Mouse (Mus musculus) left cerebral cortex, adult 11 months (tissue): ENCODE measurements around the gene Syn3.

Source experiments
- DNase-seq: peaks from one replicate; pipeline ENCODE4 v3.0.0; 2022; ENCODE audit warnings: low spot score

The Syn3 gene

DNA sequence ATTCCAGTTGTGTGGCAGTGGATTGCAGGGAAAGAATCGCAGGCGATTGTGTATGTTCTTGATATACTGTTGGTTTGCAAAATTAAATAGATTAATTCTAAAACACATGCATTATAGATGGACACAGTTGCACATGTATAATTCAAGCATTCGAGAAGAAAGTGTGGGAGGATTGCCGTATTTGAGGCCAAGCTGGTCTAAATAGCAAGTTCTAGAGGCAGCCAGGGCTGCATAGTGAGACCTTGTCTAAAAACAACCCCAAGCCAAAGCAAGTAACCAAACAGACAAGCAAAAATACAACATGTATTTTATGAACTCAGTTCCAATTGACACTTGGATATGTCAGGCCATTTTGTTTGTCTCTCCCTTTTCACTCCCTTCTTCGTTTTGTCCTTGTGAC is 223.1 kb downstream of the Syn3 start:
- no peak for DNase-seq

GRCm38 (mm10) chr10:86273410-86274191 is 225.1 kb downstream of the Syn3 start:
- DNase-seq: no peak

- DNase-seq: no peak
These were observed 225.9 kb downstream of the Syn3 start for GRCm38 (mm10) chr10:86272826-86273225.

- DNase-seq: no peak
These were observed 228.4 kb downstream of the Syn3 start for GRCm38 (mm10) chr10:86270254-86270653.

DNA sequence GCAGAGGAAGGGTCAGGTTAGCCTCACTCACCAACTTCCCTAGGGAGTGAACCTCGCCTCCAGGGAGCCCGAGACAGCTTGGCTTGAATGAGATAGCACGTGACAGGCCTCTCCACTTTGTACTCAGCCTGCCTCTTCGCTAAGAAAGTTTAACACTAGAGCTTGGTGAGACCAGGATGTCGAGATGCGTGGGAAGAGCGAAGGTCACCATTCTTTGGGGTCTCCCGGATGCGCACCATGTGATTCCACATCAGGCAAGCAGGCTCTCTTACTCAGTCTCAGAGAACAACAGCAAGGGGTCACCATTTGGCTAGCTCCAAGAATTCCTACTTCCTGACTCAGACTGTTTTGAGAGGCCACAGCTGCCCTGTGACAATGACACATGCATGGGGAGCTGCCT is 234.1 kb downstream of the Syn3 start:
- DNase-seq: no peak

DNA sequence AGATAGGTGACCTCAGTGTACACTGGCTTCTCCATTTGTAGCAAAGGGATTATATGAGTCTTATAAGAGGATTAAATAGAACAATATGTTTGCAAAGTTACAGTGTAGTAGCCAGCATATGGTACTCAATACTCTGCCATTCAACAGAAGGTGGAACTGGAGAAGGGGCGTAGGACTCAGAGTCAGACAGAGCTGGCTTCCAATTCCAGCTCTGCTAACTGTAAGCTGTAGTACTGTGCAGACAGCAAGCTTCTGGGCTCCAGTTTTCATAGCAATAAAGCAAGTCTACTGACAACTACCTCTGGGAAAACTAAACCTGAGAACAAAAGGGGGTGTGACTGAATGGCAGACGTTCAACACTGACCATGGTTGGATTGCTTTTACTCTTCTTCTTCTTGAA is 237.0 kb downstream of the Syn3 start:
- no peak for DNase-seq

GRCm38 (mm10) chr10:86258992-86259391 is 239.7 kb downstream of the Syn3 start:
- DNase-seq: no peak

- DNase-seq: no peak
These were observed 240.7 kb downstream of the Syn3 start for GRCm38 (mm10) chr10:86258046-86258445.

GRCm38 (mm10) chr10:86257045-86257444 is 241.7 kb downstream of the Syn3 start:
- DNase-seq: no peak

GRCm38 (mm10) chr10:86256221-86256620 is 242.5 kb downstream of the Syn3 start:
- no peak for DNase-seq

GRCm38 (mm10) chr10:86250149-86250922 is 248.4 kb downstream of the Syn3 start:
- no peak for DNase-seq

GRCm38 (mm10) chr10:86249283-86249682 is 249.4 kb downstream of the Syn3 start:
- no peak for DNase-seq

GRCm38 (mm10) chr10:86248807-86249206 is 249.9 kb downstream of the Syn3 start:
- no peak for DNase-seq

GRCm38 (mm10) chr10:86248131-86248740 is 250.5 kb downstream of the Syn3 start:
- DNase-seq: no peak

DNA sequence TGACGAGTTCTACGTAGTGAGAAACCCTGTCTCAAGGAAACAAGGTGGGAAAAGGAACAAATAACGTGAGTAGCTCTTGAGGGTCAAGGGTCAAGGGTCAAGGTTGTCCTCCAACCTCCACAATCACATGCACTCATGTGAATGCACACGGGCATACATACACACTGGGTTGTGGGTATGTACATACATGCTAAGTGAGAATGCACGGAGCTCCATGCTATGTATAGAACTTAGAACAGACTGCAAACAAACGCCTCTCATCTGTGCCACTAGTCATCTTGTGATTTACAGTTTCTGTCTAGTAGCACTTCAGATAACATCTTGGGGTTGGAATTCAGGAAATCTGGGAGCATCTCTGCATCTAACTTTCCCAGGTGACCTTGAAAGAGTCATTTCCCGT is 253.3 kb downstream of the Syn3 start:
- DNase-seq: no peak

GRCm38 (mm10) chr10:86243525-86243924 is 255.2 kb downstream of the Syn3 start:
- no peak for DNase-seq

GRCm38 (mm10) chr10:86242721-86243120 is 256.0 kb downstream of the Syn3 start:
- no peak for DNase-seq

DNA sequence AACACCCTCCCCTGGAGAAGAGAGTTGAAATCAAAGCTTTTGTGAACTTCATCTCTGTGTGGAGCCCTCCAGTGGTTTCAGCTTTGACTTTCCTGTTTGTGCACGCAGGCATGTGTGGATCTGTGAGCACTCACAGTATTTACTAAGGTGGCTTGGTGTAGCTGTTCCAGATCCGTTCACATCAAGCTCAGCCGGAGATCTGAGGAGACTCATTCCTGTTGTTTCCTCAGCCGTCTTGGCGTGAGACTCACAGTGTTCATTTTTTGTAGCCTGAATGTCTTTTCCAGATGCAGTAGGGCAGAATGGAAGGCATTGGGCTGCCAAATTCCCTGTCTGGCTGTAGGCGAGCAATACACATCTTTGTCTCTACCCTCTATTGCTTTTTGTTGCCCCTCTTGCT is 268.7 kb downstream of the Syn3 start:
- DNase-seq: no peak

GRCm38 (mm10) chr10:86225480-86225879 is 273.2 kb downstream of the Syn3 start:
- no peak for DNase-seq

DNA sequence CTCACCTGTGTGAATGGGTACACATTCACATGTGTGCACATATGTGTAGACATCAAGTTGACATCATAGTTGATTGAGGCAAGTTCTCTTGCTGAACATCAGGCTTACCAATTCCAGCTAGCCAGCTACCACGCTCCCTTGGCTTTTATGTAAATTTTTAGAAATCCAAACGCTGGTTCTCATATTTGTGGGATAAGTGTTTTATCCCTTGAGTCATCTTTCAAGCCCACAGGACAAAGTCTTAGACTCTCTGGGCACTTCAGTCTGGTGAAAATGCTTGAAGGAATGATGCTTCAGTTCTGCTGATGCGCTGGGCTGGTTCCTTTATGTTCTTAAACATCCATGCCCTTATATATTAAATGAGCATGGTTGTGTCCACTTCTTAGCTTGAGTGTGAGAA is 279.7 kb downstream of the Syn3 start:
- DNase-seq: no peak

- DNase-seq: no peak
These were observed 281.9 kb downstream of the Syn3 start for GRCm38 (mm10) chr10:86216836-86217235.

DNA sequence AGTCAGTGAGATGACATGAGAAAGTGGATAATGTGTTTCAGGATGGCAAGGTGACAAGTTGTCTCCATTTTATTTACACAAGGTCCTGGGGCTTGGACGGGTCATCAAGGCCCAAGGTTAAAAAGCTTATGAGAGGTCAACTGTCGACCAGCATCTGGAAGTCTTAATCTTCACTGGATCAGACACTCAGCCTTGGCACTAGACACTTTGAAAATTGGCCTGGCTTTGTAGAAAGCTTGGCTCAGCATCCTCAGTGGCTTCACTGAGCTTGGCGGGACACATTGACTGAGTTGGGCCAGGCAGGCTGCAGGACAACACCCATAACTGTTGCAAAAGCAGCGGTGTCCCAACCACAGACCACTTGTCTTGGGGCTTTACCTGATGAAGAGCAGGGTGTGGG is 286.6 kb downstream of the Syn3 start:
- no peak for DNase-seq

- DNase-seq: no peak
These were observed 294.8 kb downstream of the Syn3 start for GRCm38 (mm10) chr10:86203915-86204314.
